ENCODE assay signal across 14 mouse cellular contexts in the genomic region with DNA sequence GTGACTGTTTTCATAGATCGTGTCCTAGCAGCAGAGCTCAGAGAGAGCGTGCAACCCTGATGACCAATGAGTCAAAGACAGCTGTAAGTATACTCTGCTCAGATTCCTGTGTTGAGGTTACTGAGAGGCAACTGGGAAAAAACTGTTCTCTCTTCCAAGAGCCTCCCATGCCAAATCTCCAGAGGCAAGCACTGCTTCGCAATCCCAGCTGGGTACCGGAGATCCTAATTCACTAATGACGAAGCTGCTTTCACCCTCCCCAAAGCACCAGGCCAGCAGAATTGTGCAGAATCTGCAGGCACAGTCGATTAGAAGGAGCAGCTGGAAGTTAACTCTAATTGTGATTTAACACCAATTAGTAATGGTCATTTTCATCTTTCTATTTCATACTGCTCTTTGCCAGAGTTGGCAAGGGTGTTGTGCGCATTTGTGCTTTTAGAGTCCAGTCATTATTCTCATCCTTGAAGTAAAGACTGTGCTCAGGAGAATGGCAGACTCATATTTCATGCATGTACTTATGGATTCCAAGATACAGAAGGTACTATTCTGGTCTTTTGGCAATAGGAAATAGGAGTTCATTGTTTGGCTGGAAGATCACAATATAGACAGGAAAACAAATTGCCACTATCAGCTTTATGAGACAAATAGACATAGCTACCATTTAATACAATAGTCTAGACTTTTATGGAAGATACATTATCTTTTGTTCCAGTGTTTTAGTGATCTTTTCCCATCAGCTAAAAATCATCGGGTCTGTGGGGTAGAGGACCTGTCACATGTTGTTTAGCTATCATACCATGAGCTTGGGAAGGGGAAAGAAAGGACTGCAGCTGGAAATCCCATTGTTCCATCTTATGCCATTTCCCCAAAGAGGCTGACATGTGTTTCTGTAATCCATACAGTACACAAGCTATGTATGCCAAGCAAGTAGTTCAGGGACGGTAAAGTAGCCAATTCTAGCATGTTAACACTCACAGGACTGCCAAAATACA.
A peak's percentile ranks its signal among the peaks of the same experiment; 100 is the strongest.
DNase-seq lines count a peak whose midpoint lies in the region; ATAC-seq and TF ChIP-seq lines count a peak whose summit lies in the region.
"Had no signal": no experiment of that assay in that cellular context is flagged by ENCODE, and none has a peak within 500 bp of the region (broad histone marks: within the 10 kb centered on the region; RNA-seq: fewer than 3 reads in every experiment).

No protein-coding gene starts in this region.

- no peak overlapping the region for H3K4me2 ChIP-seq in hindbrain, embryonic 16.5 days (ENCODE audit: low read length)
- H3K4me2 ChIP-seq in intestine, postnatal 0 days (replicated peaks; ENCODE audit: low read depth): no peak overlapping the region
- H3K4me2 ChIP-seq in lung, postnatal 0 days (replicated peaks; ENCODE audit: low read depth, low read length): no peak overlapping the region
- H3K4me2 ChIP-seq: limb, embryonic 12.5 days had no signal

- no peak for TF ChIP-seq CTCF in olfactory bulb, adult 2 months (IDR thresholded peaks at IDR 0.05; ENCODE audit: insufficient read depth, low read depth, low read length)
- TF ChIP-seq CTCF in intestine, postnatal 0 days (IDR thresholded peaks at IDR 0.05; ENCODE audit: low read depth): no peak
- no peak for TF ChIP-seq CTCF in lung, postnatal 0 days (IDR thresholded peaks at IDR 0.05)

- DNase-seq in adrenal gland, postnatal 10 days: peak; percentile 5
- no peak for DNase-seq in adrenal gland, adult 18-20 months (ENCODE audit: low spot score in 2 of 2)
- peak; percentile 43 for DNase-seq in left cerebral cortex, postnatal 4 days
- no peak for DNase-seq in left cerebral cortex, postnatal 14 days (ENCODE audit: low spot score in 2 of 2)
- no peak for DNase-seq in lung, postnatal 0 days (ENCODE audit: low spot score)
- DNase-seq: adrenal gland, adult 8-10 months; heart, adult 2 months; kidney, postnatal 14 days; lung, postnatal 14 days had no signal

- H3K36me3 ChIP-seq in hindbrain, embryonic 16.5 days (ENCODE audit: control insufficient read depth, insufficient read depth, low read length): no peaks in the 10 kb centered on the region
- no peaks in the 10 kb centered on the region for H3K36me3 ChIP-seq in intestine, postnatal 0 days (ENCODE audit: control insufficient read depth, insufficient read depth)
- no peaks in the 10 kb centered on the region for H3K36me3 ChIP-seq in lung, postnatal 0 days (ENCODE audit: insufficient read depth, low read length)
- H3K36me3 ChIP-seq: G1E; limb, embryonic 12.5 days had no signal

- no peak for TF ChIP-seq POLR2A in olfactory bulb, adult 2 months (IDR thresholded peaks at IDR 0.05; ENCODE audit: insufficient read depth, low read depth, low read length)

- H3K9ac ChIP-seq in hindbrain, embryonic 16.5 days (ENCODE audit: low read depth, low read length): no peak overlapping the region
- no peak overlapping the region for H3K9ac ChIP-seq in intestine, postnatal 0 days (ENCODE audit: low read depth, low read length)
- no peak overlapping the region for H3K9ac ChIP-seq in lung, postnatal 0 days (replicated peaks; ENCODE audit: low read depth)
- H3K9ac ChIP-seq: limb, embryonic 12.5 days had no signal

- intact Hi-C loops in left cerebral cortex, postnatal 4 days (cut with DNase I): no loop called here
- intact Hi-C loops in left cerebral cortex, postnatal 14 days (cut with DNase I): no loop called here

- no peak overlapping the region for H3K4me3 ChIP-seq in hindbrain, embryonic 16.5 days (ENCODE audit: low read length)
- no peak overlapping the region for H3K4me3 ChIP-seq in olfactory bulb, adult 2 months (ENCODE audit: insufficient read depth, low read depth, low read length)
- H3K4me3 ChIP-seq in intestine, postnatal 0 days (ENCODE audit: low read depth, low read length): no peak overlapping the region
- no peak overlapping the region for H3K4me3 ChIP-seq in lung, postnatal 0 days (ENCODE audit: low read depth, low read length)
- H3K4me3 ChIP-seq: heart, adult 2 months; limb, embryonic 12.5 days had no signal

- peaks cover 3% of the 10 kb centered on the region; the same call in 1 of the 2 replicates for H3K4me1 ChIP-seq in hindbrain, embryonic 16.5 days (ENCODE audit: control insufficient read depth, insufficient read depth, low read depth, low read length)
- peaks cover 4% of the 10 kb centered on the region; the same call in 1 of the 2 replicates for H3K4me1 ChIP-seq in olfactory bulb, adult 2 months (ENCODE audit: control insufficient read depth, insufficient read depth, low read length)
- no peaks in the 10 kb centered on the region for H3K4me1 ChIP-seq in intestine, postnatal 0 days (replicated peaks; ENCODE audit: control insufficient read depth, insufficient read depth, low read length)
- H3K4me1 ChIP-seq in lung, postnatal 0 days (ENCODE audit: insufficient read depth, low read depth, low read length): no peaks in the 10 kb centered on the region
- H3K4me1 ChIP-seq: limb, embryonic 12.5 days had no signal

- ATAC-seq in hindbrain, embryonic 16.5 days: peak; percentile 86
- no peak for ATAC-seq in intestine, postnatal 0 days
- no peak for ATAC-seq in lung, postnatal 0 days

- no peak for TF ChIP-seq EP300 in lung, postnatal 0 days (IDR thresholded peaks at IDR 0.05)

- no peak overlapping the region for H3K27ac ChIP-seq in hindbrain, embryonic 16.5 days (ENCODE audit: low read depth, low read length)
- peak overlapping the region; percentile 12; the same call in 1 of the 2 replicates for H3K27ac ChIP-seq in olfactory bulb, adult 2 months (ENCODE audit: insufficient read depth, low read depth, low read length)
- H3K27ac ChIP-seq in intestine, postnatal 0 days (ENCODE audit: low read depth, low read length): no peak overlapping the region
- H3K27ac ChIP-seq in lung, postnatal 0 days (ENCODE audit: low read length): no peak overlapping the region
- H3K27ac ChIP-seq: heart, adult 2 months; limb, embryonic 12.5 days had no signal

- no peaks in the 10 kb centered on the region for H3K9me3 ChIP-seq in hindbrain, embryonic 16.5 days (ENCODE audit: control insufficient read depth, low read length)
- H3K9me3 ChIP-seq in intestine, postnatal 0 days (ENCODE audit: control insufficient read depth): no peaks in the 10 kb centered on the region
- H3K9me3 ChIP-seq in lung, postnatal 0 days (ENCODE audit: low read length): no peaks in the 10 kb centered on the region
- H3K9me3 ChIP-seq: G1E; limb, embryonic 12.5 days had no signal

- no peaks in the 10 kb centered on the region for H3K27me3 ChIP-seq in hindbrain, embryonic 16.5 days (replicated peaks; ENCODE audit: control insufficient read depth, insufficient read depth, low read length)
- H3K27me3 ChIP-seq in intestine, postnatal 0 days (replicated peaks; ENCODE audit: control insufficient read depth, insufficient read depth, low read length): no peaks in the 10 kb centered on the region
- no peaks in the 10 kb centered on the region for H3K27me3 ChIP-seq in lung, postnatal 0 days (replicated peaks; ENCODE audit: insufficient read depth, low read length)
- H3K27me3 ChIP-seq: limb, embryonic 12.5 days had no signal

- WGBS in hindbrain, embryonic 16.5 days: 33% methylated on average over 9 of the region's 9 CpGs
- WGBS in olfactory bulb, adult 2 months: 39% methylated on average over 9 of the region's 9 CpGs
- WGBS in intestine, postnatal 0 days: 64% methylated on average over 9 of the region's 9 CpGs
- WGBS in lung, postnatal 0 days: 70% methylated on average over 9 of the region's 9 CpGs

Comparison
In these comparisons a context has a peak if more than half of its experiments do, and no peak if none do; other contexts are left out.
1. DNase-seq: peak in adrenal gland, postnatal 10 days (single experiment) and left cerebral cortex, postnatal 4 days (single experiment); none in adrenal gland, adult 18-20 months (0 of 2), left cerebral cortex, postnatal 14 days (0 of 2) and lung, postnatal 0 days (single experiment).